Mouse (Mus musculus) hindbrain, embryonic 16.5 days (tissue): ENCODE data around the gene Ppl. TPM values are rescaled to one million over a fixed set of nuclear protein-coding genes. Genes with fewer than 3 reads are reported as not detected.

Experiments
- ATAC-seq: fragments of 200-750 bp; cut with Nextera tagmentation; 2 replicates; pipeline ENCODE4 v1.8.0; 2017; ENCODE audit warnings: moderate TSS enrichment, moderate library complexity
- H3K27ac ChIP-seq: fragments of 300-500 bp; sonication (generic); 2 replicates; pipeline ENCODE4 v1.5.1; 2014; ENCODE audit warnings: low read depth, mild to moderate bottlenecking, control low read depth, low read length, moderate library complexity
- H3K27me3 ChIP-seq: fragments of 300-500 bp; sonication (generic); replicated peaks from 2 replicates; pipeline ENCODE4 v1.6.1; 2014; ENCODE audit warnings: low read length; ENCODE audit not compliant: control insufficient read depth, insufficient read depth
- H3K36me3 ChIP-seq: fragments of 300-500 bp; sonication (generic); 2 replicates; pipeline ENCODE4 v1.6.1; 2014; ENCODE audit warnings: mild to moderate bottlenecking, low read length, moderate library complexity, mixed read lengths; ENCODE audit not compliant: control insufficient read depth, insufficient read depth
- H3K4me1 ChIP-seq: fragments of 300-500 bp; sonication (generic); 2 replicates; pipeline ENCODE4 v1.6.1; 2014; ENCODE audit warnings: low read depth, low read length; ENCODE audit not compliant: control insufficient read depth, insufficient read depth
- H3K4me2 ChIP-seq: fragments of 300-500 bp; sonication (generic); 2 replicates; pipeline ENCODE4 v1.6.1; 2014; ENCODE audit warnings: mild to moderate bottlenecking, low read length, control low read depth, moderate library complexity
- H3K4me3 ChIP-seq: fragments of 300-500 bp; sonication (generic); 2 replicates; pipeline ENCODE4 v1.5.1; 2014; ENCODE audit warnings: mild to moderate bottlenecking, low read length, control low read depth, moderate library complexity
- H3K9ac ChIP-seq: fragments of 300-500 bp; sonication (generic); 2 replicates; pipeline ENCODE4 v1.6.1; 2014; ENCODE audit warnings: low read depth, mild to moderate bottlenecking, control low read depth, low read length, moderate library complexity
- H3K9me3 ChIP-seq: fragments of 300-500 bp; sonication (generic); 2 replicates; pipeline ENCODE4 v1.6.1; 2014; ENCODE audit warnings: mild to moderate bottlenecking, low read length, moderate library complexity; ENCODE audit not compliant: control insufficient read depth
- WGBS: fragments of 180-500 bp; shearing (Covaris S2); extraction: QIAGEN DNeasy Blood & Tissue Kit; methylation state at CpG from one replicate; pipeline ENCODE4 v1.1.7; 2014; 5-methylcytosine and 5-hydroxymethylcytosine counted together
- polyA plus RNA-seq: library from polyadenylated mRNA; unstranded; fragments of >200 nt; fragmentation: Nextera tagmentation; extraction: Ambion mirVana; gene quantifications from 2 replicates; pipeline ENCODE4 v1.2.1, GENCODE M21; 2015

Gene Ppl
- polyA plus RNA-seq, 1 experiment from 2014 or later: 0.16 TPM

- Histone ChIP-seq H3K4me1 (no peaks in the 10 kb centered on the region; the same call in 1 of the 2 replicates), H3K9ac (no peak overlapping the region; the same call in 1 of the 2 replicates), H3K27me3 (no peaks in the 10 kb centered on the region), H3K4me2 (no peak overlapping the region), H3K36me3 (no peaks in the 10 kb centered on the region), H3K4me3 (no peak overlapping the region), H3K27ac (no peak overlapping the region), H3K9me3 (no peaks in the 10 kb centered on the region)
- 61% methylated on average over 4 of the region's 4 CpGs for WGBS
- no peak for ATAC-seq
Observed at GRCm38 (mm10) chr16:5113002-5113550, 19.1 kb downstream of the Ppl start.

GRCm38 (mm10) chr16:5111021-5111420 lies 21.2 kb downstream of the Ppl start:
- H3K36me3 ChIP-seq: no peaks in the 10 kb centered on the region
- no peak overlapping the region for H3K4me2 ChIP-seq
- H3K4me3 ChIP-seq: no peak overlapping the region
- no peaks in the 10 kb centered on the region; the same call in 1 of the 2 replicates for H3K4me1 ChIP-seq
- no peaks in the 10 kb centered on the region for H3K27me3 ChIP-seq
- no peak overlapping the region for H3K9ac ChIP-seq
- no peak for ATAC-seq
- H3K27ac ChIP-seq: no peak overlapping the region
- 100% methylated on average over 3 of the region's 3 CpGs for WGBS
- no peaks in the 10 kb centered on the region for H3K9me3 ChIP-seq

- H3K36me3 ChIP-seq: no peaks in the 10 kb centered on the region
- no peaks in the 10 kb centered on the region for H3K27me3 ChIP-seq
- no peak overlapping the region for H3K9ac ChIP-seq
- H3K4me1 ChIP-seq: no peaks in the 10 kb centered on the region; the same call in 1 of the 2 replicates
- no peak overlapping the region for H3K27ac ChIP-seq
- no peak overlapping the region for H3K4me3 ChIP-seq
- no peak overlapping the region for H3K4me2 ChIP-seq
- no peaks in the 10 kb centered on the region for H3K9me3 ChIP-seq
- ATAC-seq: no peak
- 84% methylated on average over 7 of the region's 7 CpGs for WGBS
Observed at GRCm38 (mm10) chr16:5109877-5110276, 22.3 kb downstream of the Ppl start.

GRCm38 (mm10) chr16:5101000-5101399 lies 31.2 kb downstream of the Ppl start:
- no peak for ATAC-seq
- no peaks in the 10 kb centered on the region for H3K4me1 ChIP-seq
- 71% methylated on average over 5 of the region's 6 CpGs for WGBS

GRCm38 (mm10) chr16:5096504-5096903 lies 35.7 kb downstream of the Ppl start:
- Histone ChIP-seq H3K9ac (no peak overlapping the region), H3K9me3 (no peaks in the 10 kb centered on the region), H3K4me3 (no peak overlapping the region), H3K27me3 (no peaks in the 10 kb centered on the region), H3K4me2 (no peak overlapping the region), H3K36me3 (no peaks in the 10 kb centered on the region), H3K4me1 (no peaks in the 10 kb centered on the region), H3K27ac (no peak overlapping the region)
- WGBS: 83% methylated on average over 8 of the region's 8 CpGs
- no peak for ATAC-seq

More at GRCm38 (mm10) chr16:5101000-5101399, 31.2 kb downstream of the Ppl start:
- Histone ChIP-seq H3K9me3 (no peaks in the 10 kb centered on the region), H3K9ac (no peak overlapping the region), H3K27me3 (no peaks in the 10 kb centered on the region), H3K4me3 (no peak overlapping the region), H3K27ac (no peak overlapping the region), H3K4me2 (no peak overlapping the region), H3K36me3 (no peaks in the 10 kb centered on the region)

GRCm38 (mm10) chr16:5093285-5093684 lies 38.9 kb downstream of the Ppl start:
- H3K27me3 ChIP-seq: no peaks in the 10 kb centered on the region
- no peaks in the 10 kb centered on the region for H3K4me1 ChIP-seq
- no peak overlapping the region for H3K9ac ChIP-seq
- WGBS: 92% methylated on average over 5 of the region's 5 CpGs
- H3K36me3 ChIP-seq: no peaks in the 10 kb centered on the region
- H3K4me3 ChIP-seq: no peak overlapping the region
- H3K27ac ChIP-seq: no peak overlapping the region
- H3K9me3 ChIP-seq: no peaks in the 10 kb centered on the region
- no peak overlapping the region for H3K4me2 ChIP-seq
- no peak for ATAC-seq

- Histone ChIP-seq H3K9me3 (no peaks in the 10 kb centered on the region), H3K36me3 (peaks cover 16% of the 10 kb centered on the region), H3K27me3 (no peaks in the 10 kb centered on the region), H3K9ac (no peak overlapping the region), H3K27ac (no peak overlapping the region), H3K4me2 (no peak overlapping the region), H3K4me3 (no peak overlapping the region), H3K4me1 (no peaks in the 10 kb centered on the region)
- 76% methylated on average over 10 of the region's 10 CpGs for WGBS
- no peak for ATAC-seq
Observed at GRCm38 (mm10) chr16:5089021-5089420, 43.2 kb downstream of the Ppl start.

GRCm38 (mm10) chr16:5086179-5086578 lies 46.0 kb downstream of the Ppl start:
- no peak for ATAC-seq
- Histone ChIP-seq H3K36me3 (peaks cover 28% of the 10 kb centered on the region), H3K4me1 (no peaks in the 10 kb centered on the region), H3K27me3 (no peaks in the 10 kb centered on the region), H3K4me3 (no peak overlapping the region), H3K9ac (no peak overlapping the region), H3K9me3 (no peaks in the 10 kb centered on the region), H3K27ac (no peak overlapping the region), H3K4me2 (no peak overlapping the region)
- 100% methylated on average over 2 of the region's 2 CpGs for WGBS

GRCm38 (mm10) chr16:5085196-5085595 lies 47.0 kb downstream of the Ppl start:
- H3K9me3 ChIP-seq: no peaks in the 10 kb centered on the region
- H3K36me3 ChIP-seq: peaks cover 28% of the 10 kb centered on the region
- ATAC-seq: no peak
- no peak overlapping the region for H3K9ac ChIP-seq
- no peak overlapping the region for H3K4me3 ChIP-seq
- H3K4me1 ChIP-seq: no peaks in the 10 kb centered on the region
- no peak overlapping the region for H3K4me2 ChIP-seq
- H3K27ac ChIP-seq: no peak overlapping the region
- no peaks in the 10 kb centered on the region for H3K27me3 ChIP-seq
- 94% methylated on average over 4 of the region's 4 CpGs for WGBS

GRCm38 (mm10) chr16:5074341-5074740 lies 57.9 kb downstream of the Ppl start:
- no peak overlapping the region for H3K4me2 ChIP-seq
- H3K9me3 ChIP-seq: no peaks in the 10 kb centered on the region
- no peak overlapping the region for H3K27ac ChIP-seq
- H3K27me3 ChIP-seq: no peaks in the 10 kb centered on the region
- H3K36me3 ChIP-seq: peaks cover 62% of the 10 kb centered on the region
- no peak for ATAC-seq
- 94% methylated on average over 5 of the region's 5 CpGs for WGBS
- H3K9ac ChIP-seq: no peak overlapping the region
- H3K4me1 ChIP-seq: no peaks in the 10 kb centered on the region
- H3K4me3 ChIP-seq: no peak overlapping the region
